Mouse (Mus musculus) liver, embryonic 14 days (tissue): ENCODE results near the gene Fshb. TPM values are rescaled to one million over a fixed set of nuclear protein-coding genes. Genes with fewer than 3 reads are reported as not detected.

ENCODE experiments used
- polyA plus RNA-seq: library from polyadenylated mRNA; depleted of rRNA; stranded (reverse); fragments of >200 nt; gene quantifications from 2 replicates; pipeline ENCODE4 v1.2.3, GENCODE M21; 2012; rRNA removed

Gene Fshb
- polyA plus RNA-seq = not detected in 2 replicates

GRCm38 (mm10) chr2:107059556-107059955 is at the start of gene Fshb:
Fshb (minus strand) TSS chr2:107059656.

Other genes starting within 250 kb of the Fshb start
- 4.9 and 5.1 TPM in 2 replicates for gene Arl14ep, start 85.2 kb downstream of the Fshb start, polyA plus RNA-seq
- gene Kcna4, start 231.0 kb upstream of the Fshb start, polyA plus RNA-seq = 0.01 and 0.08 TPM in 2 replicates